Mouse (Mus musculus) hindlimb bud, embryonic 11.5 days (tissue): ENCODE measurements around the gene Rag2.

Experiments
- DNase-seq: peaks from one replicate; pipeline ENCODE4 v3.0.0-alpha.2; 2012; ENCODE audit warnings: low read depth, low spot score; ENCODE audit errors: extremely low spot score

Gene Rag2

GRCm38 (mm10) chr2:101679164-101679784 lies 54.8 kb downstream of the Rag2 start:
- no peak for DNase-seq
